Mouse (Mus musculus) forebrain, embryonic 13.5 days (tissue): ENCODE results near the gene Xlr4a. TPM values are rescaled to one million over a fixed set of nuclear protein-coding genes. Genes with fewer than 3 reads are reported as not detected.
"Not testable (repeated sequence)": the region's sequence is repeated elsewhere in the genome, so short reads cannot be mapped to it uniquely, and the experiment has no call there.

Experiments used
- ATAC-seq: fragments of 200-750 bp; cut with Nextera tagmentation; 2 replicates; pipeline ENCODE4 v1.8.0; 2017
- H3K27ac ChIP-seq: fragments of 300-500 bp; sonication (generic); 2 replicates; pipeline ENCODE4 v1.5.1; 2015; ENCODE audit warnings: inconsistent platforms, mild to moderate bottlenecking, moderate library complexity
- H3K27me3 ChIP-seq: fragments of 300-500 bp; sonication (generic); 2 replicates; pipeline ENCODE4 v1.6.1; 2015; ENCODE audit warnings: mild to moderate bottlenecking, inconsistent platforms
- H3K36me3 ChIP-seq: fragments of 300-500 bp; sonication (generic); 2 replicates; pipeline ENCODE4 v1.6.1; 2015; ENCODE audit warnings: mild to moderate bottlenecking, inconsistent platforms; ENCODE audit not compliant: poor library complexity, severe bottlenecking
- H3K4me1 ChIP-seq: fragments of 300-500 bp; sonication (generic); 2 replicates; pipeline ENCODE4 v1.6.1; 2015; ENCODE audit warnings: inconsistent platforms
- H3K4me2 ChIP-seq: fragments of 300-500 bp; sonication (generic); 2 replicates; pipeline ENCODE4 v1.6.1; 2015; ENCODE audit warnings: inconsistent platforms, mild to moderate bottlenecking, moderate library complexity
- H3K4me3 ChIP-seq: fragments of 300-500 bp; sonication (generic); 2 replicates; pipeline ENCODE4 v1.5.1; 2015; ENCODE audit warnings: mild to moderate bottlenecking, inconsistent platforms
- H3K9ac ChIP-seq: fragments of 300-500 bp; sonication (generic); 2 replicates; pipeline ENCODE4 v1.6.1; 2015; ENCODE audit warnings: mild to moderate bottlenecking, inconsistent platforms
- H3K9me3 ChIP-seq: fragments of 300-500 bp; sonication (generic); replicated peaks from 2 replicates; pipeline ENCODE4 v1.6.1; 2016; ENCODE audit warnings: inconsistent platforms
- WGBS: fragments of 180-500 bp; shearing (Covaris S2); methylation state at CpG from one replicate; pipeline ENCODE4 v1.1.7; 2015; 5-methylcytosine and 5-hydroxymethylcytosine counted together
- polyA plus RNA-seq: library from polyadenylated mRNA; unstranded; fragments of >200 nt; fragmentation: Nextera tagmentation; extraction: Ambion mirVana; gene quantifications from 2 replicates; pipeline ENCODE4 v1.2.1, GENCODE M21; 2015

Xlr4a gene
- polyA plus RNA-seq: 0.23 and 0.49 TPM in 2 replicates

DNA sequence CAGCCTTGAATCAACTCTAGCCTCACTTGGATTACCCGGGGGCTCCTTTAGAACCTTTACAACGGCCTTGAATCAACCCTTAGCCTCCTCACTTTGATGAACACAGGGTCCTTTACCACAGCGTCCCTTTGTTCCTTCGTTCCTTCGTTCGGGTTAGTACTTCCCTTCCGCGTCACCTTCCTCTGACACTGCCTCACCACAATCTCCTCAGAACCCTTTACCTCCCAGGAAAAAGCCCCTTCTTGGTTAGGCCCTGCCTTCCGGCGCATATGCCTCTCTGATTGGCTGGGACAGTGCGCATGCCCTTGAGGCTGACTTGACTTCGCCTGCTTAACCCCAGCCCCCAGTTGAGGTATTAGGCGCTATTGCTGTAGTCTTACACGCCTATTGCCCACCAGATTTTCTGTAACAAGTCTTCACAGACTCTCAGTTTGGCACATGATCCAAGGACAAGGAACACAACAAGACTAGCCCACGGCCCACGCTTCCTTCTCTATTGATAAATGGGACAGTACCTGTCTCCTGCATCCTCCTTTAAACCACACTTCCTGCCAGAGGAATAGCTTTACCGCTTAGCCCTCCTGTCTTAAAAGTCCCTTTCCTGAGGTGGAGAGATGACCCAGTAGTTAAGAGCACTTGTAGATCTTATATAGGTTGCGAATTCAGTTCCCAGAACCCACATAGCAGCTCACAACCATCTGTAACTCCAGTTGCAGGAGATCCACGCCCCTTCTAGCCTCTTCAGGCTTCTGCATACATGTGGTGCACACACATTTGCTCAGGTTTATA is at the start of gene Xlr4a:
Gene Xlr4a (minus strand): TSS at position 212 of the 789 bp plus-strand sequence.
- H3K36me3 ChIP-seq, H3K27ac ChIP-seq, H3K4me1 ChIP-seq, H3K4me3 ChIP-seq, H3K9ac ChIP-seq, H3K4me2 ChIP-seq, H3K9me3 ChIP-seq, H3K27me3 ChIP-seq, ATAC-seq: not testable (repeated sequence)
- 86% methylated on average over 19 of the region's 19 CpGs for WGBS

DNA sequence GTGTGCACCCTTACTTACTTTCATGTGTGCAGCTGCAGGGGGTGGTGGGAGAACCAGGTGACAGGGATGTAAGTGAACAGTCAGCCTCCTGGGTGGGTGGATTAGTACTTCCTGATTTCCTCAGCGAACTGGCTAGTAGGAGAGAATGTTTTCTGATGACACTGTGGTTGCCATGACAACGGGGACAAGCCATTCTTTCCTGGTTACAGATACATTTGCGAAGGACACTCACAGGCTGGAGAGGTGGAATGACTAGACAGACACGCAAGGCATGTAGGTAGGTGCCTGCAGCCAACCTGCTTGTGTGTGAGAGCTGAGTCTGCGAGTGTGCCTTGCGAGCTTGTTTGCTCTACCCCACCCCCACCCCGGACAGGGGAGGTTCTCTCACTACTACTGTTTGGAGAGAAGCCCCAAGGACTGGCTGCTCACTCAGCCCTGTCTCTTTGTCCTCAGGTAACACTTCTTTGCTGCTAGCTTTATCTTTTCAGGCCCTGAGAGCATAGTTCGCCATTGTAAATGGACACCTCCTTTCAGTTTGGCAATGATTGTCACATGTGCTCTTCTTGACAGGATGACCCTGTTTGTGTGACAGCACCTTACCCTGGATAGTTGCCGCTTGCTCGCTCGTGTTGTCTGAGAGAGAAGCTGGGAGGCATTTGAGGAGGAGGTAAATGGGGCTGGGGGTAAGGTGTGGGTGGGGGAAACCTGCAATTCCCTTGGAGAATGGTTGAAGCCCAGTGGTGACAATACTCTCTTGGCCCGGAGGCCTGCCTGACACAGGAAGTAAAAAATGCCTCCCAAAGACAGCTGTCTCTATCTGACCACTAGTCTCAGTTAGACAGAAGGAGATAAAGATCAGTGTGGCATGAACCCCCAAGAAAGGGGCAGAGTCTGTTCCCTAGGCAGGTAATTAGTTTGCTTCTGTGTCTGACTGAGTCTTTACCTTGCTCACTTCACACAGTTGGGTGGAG is 40.9 kb upstream of the Xlr4a start:
- not testable (repeated sequence) for H3K4me1 ChIP-seq, H3K4me2 ChIP-seq, H3K27me3 ChIP-seq, H3K36me3 ChIP-seq, H3K9me3 ChIP-seq, H3K9ac ChIP-seq, H3K4me3 ChIP-seq, H3K27ac ChIP-seq
- ATAC-seq: peak; percentile 77
- WGBS: no CpG with 5 or more reads among the region's 12 CpGs

DNA sequence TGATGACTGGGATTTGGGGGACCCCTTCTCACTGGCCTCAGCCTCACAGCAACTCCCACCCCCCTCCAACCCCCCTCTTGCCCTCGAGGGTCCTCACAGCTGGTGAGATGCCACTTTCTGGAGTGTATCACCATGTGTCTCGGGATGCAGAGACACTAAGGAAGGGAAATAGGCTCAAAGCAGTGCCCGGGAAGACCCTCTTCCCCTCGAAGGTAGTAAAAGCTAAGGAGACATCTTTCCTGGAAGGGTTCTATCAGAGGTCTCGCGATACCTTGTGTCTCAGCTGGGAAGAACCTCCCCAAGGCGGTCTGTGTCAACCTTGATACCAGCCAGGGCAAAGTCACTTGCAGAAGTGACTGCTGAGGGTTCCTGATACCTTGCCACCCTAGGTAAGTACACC is 34.5 kb upstream of the Xlr4a start, which contains the start of gene Gm14685:
Gene Gm14685 (plus strand): TSS at position 301 of the 400 bp plus-strand sequence.
- H3K9me3 ChIP-seq, H3K36me3 ChIP-seq, H3K4me2 ChIP-seq, ATAC-seq, H3K27me3 ChIP-seq, H3K9ac ChIP-seq, H3K4me1 ChIP-seq, H3K4me3 ChIP-seq, H3K27ac ChIP-seq: not testable (repeated sequence)
- WGBS: no CpG with 5 or more reads among the region's 7 CpGs

DNA sequence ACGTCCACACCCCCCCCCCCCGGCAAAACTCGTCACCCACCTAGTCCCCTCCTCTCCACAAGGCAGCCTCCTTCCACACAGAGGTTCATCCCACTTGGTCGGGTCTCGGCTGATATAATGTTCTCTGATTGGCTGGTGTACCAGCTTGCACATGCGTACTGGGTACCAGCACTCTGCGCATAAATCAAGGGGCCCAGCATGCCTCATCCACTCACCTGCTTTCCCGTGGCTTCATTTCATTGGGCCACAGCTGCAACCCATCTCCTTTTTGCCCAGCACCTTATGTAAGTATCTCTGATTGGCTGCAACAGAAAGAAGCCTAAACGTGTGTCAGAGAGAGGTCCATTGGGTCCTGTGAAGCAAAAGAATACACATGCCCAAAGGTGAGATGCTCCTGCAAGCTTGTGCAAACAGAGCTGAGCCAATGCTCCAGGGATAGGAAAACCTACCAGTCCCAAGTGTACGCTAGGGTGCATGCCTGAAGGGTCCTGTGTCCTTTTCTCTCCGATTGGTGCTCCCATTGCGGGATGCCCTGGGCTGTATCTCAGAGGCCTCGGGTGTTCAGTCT is 14.7 kb upstream of the Xlr4a start, which contains the start of gene Xlr3a:
Gene Xlr3a (minus strand): TSS at position 155 of the 568 bp plus-strand sequence.
- not testable (repeated sequence) for H3K36me3 ChIP-seq, H3K27ac ChIP-seq, H3K4me3 ChIP-seq, H3K27me3 ChIP-seq, H3K4me2 ChIP-seq, H3K9ac ChIP-seq, H3K4me1 ChIP-seq, H3K9me3 ChIP-seq, ATAC-seq
- 73% methylated on average over 13 of the region's 13 CpGs for WGBS

DNA sequence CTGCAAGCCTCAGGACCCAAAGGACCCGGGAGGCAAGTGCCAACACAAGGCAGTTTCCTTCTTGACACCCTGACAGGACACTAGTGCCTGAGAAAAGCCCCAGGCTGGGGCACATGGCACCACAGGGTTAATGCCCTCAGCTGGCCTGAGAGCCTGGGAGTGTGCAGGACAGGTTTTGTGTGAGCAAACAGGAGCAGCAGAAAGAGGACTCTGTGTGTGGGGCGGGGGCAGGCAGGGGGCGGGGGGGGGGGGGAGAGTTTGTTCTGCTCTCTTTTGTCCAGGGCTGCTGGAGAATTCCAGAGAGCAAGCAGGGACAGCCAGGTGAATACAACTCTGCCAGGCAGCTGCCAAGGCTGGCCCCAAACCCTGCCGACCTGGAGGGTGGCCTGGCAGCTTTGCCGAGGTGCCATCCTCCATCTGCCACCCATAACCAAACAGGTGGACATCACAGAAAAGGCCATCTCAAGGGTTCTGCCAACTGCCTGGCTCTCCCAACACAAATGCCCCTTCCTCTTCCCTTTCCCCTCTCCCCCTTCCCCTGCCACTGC is 15.4 kb downstream of the Xlr4a start:
- not testable (repeated sequence) for H3K4me2 ChIP-seq, H3K36me3 ChIP-seq, H3K27me3 ChIP-seq, H3K4me1 ChIP-seq, H3K9ac ChIP-seq, H3K27ac ChIP-seq, H3K9me3 ChIP-seq, ATAC-seq, H3K4me3 ChIP-seq
- WGBS: no CpG with 5 or more reads among the region's 5 CpGs

DNA sequence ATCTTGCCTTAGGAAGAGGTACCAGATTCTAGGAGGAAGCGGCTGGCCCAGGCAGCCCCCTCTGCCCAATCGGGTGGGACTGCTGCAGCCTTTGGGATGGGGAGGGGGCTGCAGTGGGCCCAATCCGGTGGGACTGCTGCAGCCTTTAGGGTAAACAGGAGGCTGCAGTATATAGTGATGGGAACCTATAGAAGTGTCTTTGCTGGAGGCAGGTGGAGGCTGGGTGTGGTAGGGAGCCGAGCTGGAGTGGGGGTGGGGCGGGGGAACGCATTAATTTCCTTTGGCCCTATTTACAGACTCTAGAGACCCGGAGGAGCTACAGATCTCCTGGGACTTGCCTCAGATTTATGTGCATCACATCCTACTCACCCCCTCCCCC is 17.9 kb downstream of the Xlr4a start, which contains the start of gene Pnma3:
Gene Pnma3 (plus strand): TSS at position 373 of the 379 bp plus-strand sequence.
- Histone ChIP-seq H3K36me3 (no peaks in the 10 kb centered on the region), H3K9me3 (no peaks in the 10 kb centered on the region), H3K9ac (peak within 1 kb of the TSS; percentile 61), H3K4me3 (peak within 1 kb of the TSS; percentile 37), H3K27me3 (0 out of 2 replicates have a peak, but pooled peaks cover 2% of the 10 kb centered on the region), H3K4me2 (peak within 1 kb of the TSS; percentile 60), H3K4me1 (0 out of 2 replicates have a peak, but pooled peaks cover 3% of the 10 kb centered on the region), H3K27ac (no peak within 1 kb of the TSS)
- ATAC-seq: peak; percentile 76
- WGBS: 24% methylated on average over 7 of the region's 7 CpGs

DNA sequence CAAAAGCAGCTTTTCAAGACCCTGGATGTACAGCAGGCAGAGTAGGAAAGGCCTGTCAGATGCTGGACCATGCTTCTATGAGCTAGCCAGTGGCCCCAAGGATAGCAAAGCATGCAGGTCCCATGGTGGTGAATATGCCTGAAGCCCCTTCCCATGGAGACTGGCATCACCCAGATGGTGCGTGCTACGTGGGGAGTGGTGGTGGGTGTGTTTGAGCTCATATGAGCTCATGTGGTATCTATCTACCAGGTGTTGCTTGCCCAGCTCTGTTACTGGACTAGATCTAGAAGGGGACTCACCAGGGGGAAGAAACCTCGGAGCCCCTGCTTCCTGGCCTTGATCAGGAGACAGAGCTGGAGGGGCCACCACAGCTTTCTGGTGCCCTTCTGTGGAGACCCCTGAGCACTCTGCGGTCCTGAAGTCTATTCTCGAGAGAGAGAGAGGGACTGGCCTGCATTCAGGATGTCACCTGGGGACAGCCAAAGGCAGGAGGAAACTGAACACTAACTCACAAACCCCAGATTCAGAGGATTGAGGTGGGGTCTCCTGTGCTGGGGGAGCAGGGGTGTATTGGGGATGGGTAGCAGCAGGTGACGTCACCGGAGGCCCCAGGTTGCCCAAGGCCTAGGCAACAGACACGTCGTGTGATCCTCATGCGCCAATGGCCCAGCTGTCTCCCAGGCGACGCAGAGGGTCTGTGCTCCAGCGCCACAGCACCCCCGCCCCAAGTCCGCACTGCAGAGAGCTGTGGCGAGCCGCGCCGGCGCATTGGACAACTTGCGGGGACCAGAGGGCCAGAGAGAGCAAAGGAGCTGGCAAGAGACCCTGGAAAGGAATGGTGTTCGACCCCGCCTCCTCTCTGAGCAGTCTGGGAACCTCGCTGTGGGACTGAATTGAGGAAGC is 18.5 kb downstream of the Xlr4a start:
- 0 out of 2 replicates have a peak, but pooled peaks cover 3% of the 10 kb centered on the region for H3K4me1 ChIP-seq
- no peaks in the 10 kb centered on the region for H3K9me3 ChIP-seq
- 0 out of 2 replicates have a peak, but pooled peaks cover 2% of the 10 kb centered on the region for H3K27me3 ChIP-seq
- 27% methylated on average over 24 of the region's 24 CpGs for WGBS
- peak overlapping the region; percentile 61 for H3K9ac ChIP-seq
- ATAC-seq: peak; percentile 88
- peak overlapping the region; percentile 60 for H3K4me2 ChIP-seq
- peak overlapping the region; percentile 37 for H3K4me3 ChIP-seq
- H3K27ac ChIP-seq: no peak overlapping the region
- no peaks in the 10 kb centered on the region for H3K36me3 ChIP-seq

DNA sequence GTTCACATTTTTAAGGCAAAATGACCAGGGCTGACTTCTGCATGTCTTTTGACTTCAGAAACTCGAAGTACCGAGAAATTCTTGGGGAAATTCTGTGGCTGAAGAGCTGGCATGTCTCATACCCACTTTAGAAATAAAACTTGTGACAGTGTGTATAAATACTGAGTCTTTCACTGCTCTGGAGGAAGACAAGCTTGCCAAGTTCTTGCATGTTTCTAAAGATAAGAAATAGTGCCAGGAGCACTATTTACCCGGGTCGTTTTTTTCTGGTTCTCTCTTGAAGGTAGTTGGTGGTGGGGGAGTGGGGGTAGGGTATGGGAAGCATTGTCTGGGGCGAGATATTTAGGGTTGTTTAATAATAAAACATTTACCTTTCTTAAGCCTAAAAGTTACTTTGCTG is 20.0 kb downstream of the Xlr4a start:
- no peak for ATAC-seq
- WGBS: 52% methylated on average over 5 of the region's 5 CpGs
- Histone ChIP-seq H3K9me3 (no peaks in the 10 kb centered on the region), H3K9ac (no peak overlapping the region), H3K36me3 (no peaks in the 10 kb centered on the region), H3K4me2 (no peak overlapping the region), H3K4me1 (0 out of 2 replicates have a peak, but pooled peaks cover 3% of the 10 kb centered on the region), H3K27me3 (0 out of 2 replicates have a peak, but pooled peaks cover 2% of the 10 kb centered on the region), H3K27ac (no peak overlapping the region), H3K4me3 (no peak overlapping the region)

DNA sequence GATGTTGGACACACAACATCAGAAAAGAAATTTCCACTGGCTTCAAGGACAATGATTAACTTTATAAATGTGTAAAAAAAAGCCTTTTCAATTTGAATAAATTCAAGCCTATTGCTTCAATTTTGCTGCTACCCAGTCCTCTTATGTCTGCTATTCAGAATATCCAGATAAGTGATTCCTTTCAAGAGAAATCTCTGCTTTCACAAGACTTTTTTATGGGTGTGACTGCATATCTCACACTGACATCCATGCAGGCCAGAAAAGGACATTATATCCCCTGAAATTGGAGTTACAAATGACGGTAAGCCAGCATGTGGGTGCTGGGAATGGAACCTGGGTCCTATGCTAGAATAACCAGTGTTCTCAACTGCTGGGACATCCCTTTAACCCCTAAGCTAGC is 20.8 kb downstream of the Xlr4a start:
- Histone ChIP-seq H3K27me3 (0 out of 2 replicates have a peak, but pooled peaks cover 2% of the 10 kb centered on the region), H3K9ac (no peak overlapping the region), H3K9me3 (no peaks in the 10 kb centered on the region), H3K27ac (no peak overlapping the region), H3K36me3 (no peaks in the 10 kb centered on the region), H3K4me2 (no peak overlapping the region), H3K4me1 (0 out of 2 replicates have a peak, but pooled peaks cover 3% of the 10 kb centered on the region), H3K4me3 (no peak overlapping the region)
- WGBS: 74% methylated on average over 1 of the region's 1 CpGs
- ATAC-seq: no peak

DNA sequence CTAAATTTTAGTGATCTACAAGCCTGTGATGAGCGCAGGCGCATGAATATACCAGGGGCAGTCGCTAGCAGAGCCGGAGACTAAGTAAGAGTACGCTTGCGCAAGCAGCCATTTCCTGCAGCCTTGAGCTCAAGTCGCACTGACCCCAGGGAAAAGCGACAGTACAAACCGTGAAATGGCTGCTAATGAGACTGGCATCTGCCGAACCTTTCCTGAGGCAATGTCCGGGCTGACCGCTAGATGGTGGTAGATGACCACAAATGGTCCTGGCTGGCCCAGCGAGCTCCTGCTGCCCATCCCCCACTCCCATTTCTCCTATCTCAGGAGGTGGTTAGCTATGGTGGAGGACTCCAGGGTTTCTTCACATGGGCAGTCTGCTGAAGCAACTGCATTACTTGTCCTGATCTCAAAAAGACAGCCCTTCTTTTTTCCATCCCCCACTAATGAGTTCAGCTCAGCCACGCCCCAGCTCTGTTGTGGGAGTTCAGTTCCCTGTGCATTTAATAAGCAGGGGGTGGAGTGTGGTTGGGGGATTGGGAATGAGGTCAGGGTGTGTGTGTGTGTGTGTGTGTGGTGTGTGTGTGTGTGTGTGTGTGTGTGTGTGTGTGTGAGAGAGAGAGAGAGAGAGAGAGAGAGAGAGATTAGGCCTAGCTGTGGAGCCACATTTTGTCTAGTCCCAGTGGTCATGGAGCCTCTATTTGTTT is 28.3 kb downstream of the Xlr4a start:
- ATAC-seq: peak; percentile 98
- 12% methylated on average over 14 of the region's 14 CpGs for WGBS
- no peak overlapping the region for H3K27ac ChIP-seq

More for the DNA sequence above, 28.3 kb downstream of the Xlr4a start:
- Histone ChIP-seq H3K4me2 (peak overlapping the region; percentile 28), H3K27me3 (no peaks in the 10 kb centered on the region), H3K9me3 (no peaks in the 10 kb centered on the region), H3K9ac (no peak overlapping the region), H3K4me3 (no peak overlapping the region), H3K36me3 (no peaks in the 10 kb centered on the region), H3K4me1 (no peaks in the 10 kb centered on the region)
